Mouse (Mus musculus) WW6 (cell line): Measurements from ENCODE around the gene 4930562C15Rik.

ENCODE experiments used
- DNase-seq: peaks from one replicate; pipeline ENCODE4 v3.0.0-alpha.2; 2013; ENCODE audit warnings: low read depth, low spot score

Gene 4930562C15Rik

DNA sequence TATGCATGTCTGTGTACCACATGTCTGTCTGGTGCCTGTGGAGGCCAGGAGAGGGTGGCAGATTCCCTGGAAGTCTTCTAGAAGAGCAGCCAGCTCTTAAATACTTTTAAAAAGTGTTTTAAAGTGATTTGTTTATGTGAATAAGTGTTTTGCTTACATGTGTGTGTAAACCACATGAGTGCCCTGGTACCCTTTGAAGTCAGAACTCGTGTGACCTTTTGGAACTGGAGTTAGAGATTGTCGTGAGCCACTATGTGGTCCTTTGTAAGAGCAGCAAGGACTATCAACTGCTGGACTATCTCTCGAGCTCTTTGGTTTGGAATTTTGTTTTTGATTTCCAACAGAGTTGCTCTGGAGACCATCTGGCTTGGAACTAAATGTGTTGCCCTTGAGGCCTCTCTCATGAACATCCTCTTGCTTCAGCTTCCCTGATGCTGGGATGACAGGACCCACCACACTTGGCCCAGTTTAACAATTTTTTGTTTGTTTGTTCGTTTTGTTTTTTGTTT, 55.0 kb downstream of the 4930562C15Rik start:
- no peak for DNase-seq

DNA sequence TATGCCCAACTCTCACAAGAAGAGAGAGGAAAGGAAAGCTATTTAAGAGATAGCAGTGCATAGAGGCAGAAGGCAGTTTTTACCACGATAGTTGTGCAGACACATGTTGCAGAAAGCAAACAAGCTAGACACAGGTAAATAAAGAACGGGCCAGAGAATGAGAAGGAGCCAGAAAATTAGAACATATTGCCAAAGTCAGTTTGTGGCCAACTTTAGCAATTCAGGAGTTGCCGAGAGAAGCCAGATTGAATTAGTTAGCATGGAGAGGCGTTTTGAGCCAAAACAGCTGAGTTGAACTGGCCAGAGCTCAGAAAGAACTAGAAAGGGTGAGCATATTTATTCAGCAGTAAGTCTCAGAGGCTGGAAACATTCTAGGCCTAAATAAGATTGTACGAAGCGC, 57.0 kb downstream of the 4930562C15Rik start:
- no peak for DNase-seq

DNA sequence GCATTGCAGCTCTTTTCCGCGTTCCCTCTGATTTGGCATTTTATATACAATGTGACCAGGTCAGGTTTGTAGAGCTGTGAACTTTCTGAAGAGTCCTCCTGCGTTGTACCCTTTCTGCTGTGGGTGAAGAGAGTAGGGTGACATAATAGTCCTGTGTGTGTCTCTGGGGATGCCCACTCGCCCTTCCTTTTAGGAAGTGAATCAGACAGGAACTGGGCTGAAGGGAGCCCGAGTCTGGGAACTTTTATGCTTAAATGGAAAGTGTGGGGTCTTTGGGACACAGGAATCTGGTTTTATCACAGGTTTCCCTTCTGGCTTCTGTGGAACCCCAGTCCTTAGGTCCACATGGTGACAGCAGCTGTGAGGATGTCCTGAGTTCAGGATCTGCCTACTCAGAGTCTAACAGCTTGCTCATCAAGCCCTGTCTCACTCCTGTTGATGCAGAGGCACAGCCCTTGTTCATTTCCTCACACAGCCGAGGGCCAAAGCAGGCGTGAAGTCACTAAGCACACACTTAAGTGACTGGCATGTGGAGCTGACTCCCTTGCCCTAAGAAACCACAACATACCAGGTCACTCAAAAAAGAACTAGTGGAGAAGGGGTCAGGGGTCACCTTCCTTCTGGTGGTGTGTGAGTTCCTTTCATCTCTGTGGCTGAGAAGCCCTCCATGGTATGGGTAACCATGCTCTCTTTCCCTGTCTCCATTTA, 59.1 kb downstream of the 4930562C15Rik start:
- DNase-seq, result no peak

DNA sequence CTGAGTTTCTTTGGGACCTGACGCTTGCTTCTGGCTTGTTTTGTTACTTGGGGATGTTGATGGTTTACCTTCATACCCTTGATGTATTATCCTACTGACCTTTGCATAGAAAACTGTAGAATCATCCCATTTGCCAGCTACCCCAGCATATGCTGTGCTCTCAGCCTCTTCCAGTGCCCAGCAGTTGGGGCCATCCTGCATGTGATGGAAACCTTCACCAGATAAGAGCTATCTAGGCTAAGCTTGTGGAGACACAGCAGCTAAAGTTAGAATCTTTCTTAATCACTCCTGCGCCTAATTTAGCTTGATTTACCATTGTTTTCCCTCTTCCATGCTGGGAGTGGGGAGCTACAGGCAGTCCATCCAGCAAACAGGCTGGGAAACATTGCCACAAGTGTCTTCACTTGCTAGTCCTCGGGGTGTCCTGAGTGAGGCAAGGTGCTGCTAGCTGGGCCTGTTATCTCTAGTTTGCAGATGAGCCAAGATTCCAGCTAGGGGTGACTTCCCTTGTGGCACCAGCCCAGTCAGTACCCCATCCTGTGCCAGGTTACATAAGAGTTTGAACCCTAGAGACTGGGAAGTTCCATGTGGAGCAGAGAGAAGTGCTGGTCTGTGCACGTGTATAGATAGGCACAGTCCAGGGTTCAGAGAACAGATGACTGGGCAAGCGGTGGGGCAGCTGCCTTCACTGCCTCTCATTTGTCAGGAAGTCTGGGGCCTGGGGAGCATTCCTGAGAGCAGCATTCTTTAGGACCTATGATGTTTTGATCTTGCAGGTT, 61.2 kb downstream of the 4930562C15Rik start:
- DNase-seq, result no peak

DNA sequence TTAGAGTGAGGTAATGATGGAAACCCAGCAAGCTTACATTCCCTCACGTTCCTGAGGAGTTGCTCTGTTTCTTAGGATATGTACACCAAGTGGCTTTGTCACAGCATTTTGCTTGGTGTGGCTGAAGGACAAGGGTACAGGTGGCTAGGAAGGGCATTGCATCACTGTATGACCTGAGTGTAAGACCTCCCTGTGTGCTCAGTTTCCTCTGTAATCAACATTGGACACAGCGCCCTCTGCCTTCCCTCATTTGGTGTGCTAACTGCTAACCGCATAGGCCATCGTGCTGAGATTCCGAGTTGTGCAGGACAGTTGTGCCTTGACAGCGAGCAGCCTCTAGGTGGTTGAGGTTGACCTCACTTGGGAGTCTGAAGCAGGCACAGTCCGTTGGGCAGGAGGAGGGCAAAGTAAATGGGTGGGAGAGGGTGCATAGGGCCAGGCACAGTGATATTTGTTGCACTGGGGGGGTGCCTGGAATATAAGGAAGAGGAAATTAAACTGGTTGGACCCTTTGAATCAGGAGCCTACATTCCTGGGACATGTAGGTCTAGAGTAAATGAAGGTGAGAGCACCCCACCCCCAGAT, 62.0 kb downstream of the 4930562C15Rik start:
- peak; percentile 48 for DNase-seq

DNA sequence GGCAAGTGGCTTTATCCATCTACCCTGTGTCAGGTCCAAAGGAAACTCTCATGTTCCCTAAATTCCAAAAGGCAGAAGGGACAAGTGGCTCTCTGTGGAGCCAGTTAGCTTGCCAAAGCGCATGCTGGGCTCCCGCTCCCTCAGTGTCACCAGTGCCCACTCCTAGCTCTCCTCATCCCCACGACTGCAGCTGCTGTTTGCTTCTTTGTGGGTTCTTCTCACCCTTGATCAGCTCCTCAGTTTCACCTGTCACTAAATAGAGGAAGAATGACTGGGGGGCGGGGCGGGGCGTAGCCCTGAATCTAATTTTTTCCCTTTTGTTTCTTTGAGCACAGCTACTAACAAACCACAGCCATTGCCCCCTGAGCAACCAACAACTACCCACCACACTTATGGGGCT, 63.7 kb downstream of the 4930562C15Rik start:
- DNase-seq, result no peak

DNA sequence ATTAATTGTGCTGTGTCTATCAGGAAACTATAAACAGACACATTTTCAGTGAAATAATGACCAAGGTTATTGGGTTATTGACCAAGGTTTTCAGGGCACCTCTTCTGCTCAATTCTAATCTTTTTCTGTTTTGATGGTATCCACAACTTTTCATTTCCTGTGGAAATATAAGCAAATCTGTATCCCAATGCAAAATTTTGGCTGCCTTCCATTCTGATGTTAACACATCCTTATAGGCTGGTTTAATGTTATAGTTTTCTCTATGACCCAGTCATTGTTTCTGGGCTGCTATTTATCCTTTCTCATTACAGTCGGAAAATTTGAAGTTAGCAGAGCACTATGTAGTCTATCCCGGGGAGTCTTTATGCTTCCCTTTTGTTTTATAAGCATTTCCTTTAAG, 64.5 kb downstream of the 4930562C15Rik start:
- DNase-seq, result no peak

DNA sequence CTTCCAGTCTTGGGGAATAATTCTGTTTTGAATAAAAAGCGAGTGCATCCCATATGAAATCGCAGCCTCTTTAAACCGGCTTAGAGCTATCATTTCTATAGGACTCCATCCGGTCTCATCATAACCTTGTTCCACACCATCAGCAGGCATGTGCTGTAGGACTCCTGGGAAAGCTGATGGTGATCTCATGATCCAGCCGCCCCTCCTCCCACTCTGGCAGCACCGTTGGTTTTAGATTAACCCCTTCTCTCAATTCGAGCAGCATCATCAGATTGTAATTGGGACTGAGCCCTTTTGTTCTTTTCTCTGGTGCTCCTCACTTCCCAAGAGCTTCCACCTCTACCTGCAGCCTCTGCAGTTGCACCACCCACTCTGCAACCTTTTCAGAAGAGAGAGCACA, 66.0 kb downstream of the 4930562C15Rik start:
- DNase-seq, result no peak

DNA sequence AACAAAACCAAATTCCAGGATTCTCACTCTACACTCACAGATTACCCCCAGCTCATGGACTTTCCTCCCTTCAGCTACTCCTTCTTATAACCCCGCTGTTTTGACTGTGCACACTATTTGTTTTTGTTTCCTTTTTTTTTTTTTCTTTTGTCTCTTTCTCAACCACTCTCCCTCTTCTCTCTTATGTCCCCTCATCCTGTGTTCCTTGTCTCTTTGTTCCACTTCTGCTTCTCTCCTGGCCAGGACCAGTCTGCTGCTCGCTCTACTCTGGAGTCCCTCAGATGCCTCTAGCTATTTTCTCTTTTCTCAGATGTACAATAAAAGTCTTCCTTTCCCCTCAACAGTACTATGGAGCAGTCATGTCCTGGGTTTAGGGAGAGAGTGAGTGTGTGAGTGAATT, 67.2 kb downstream of the 4930562C15Rik start:
- DNase-seq, result no peak

DNA sequence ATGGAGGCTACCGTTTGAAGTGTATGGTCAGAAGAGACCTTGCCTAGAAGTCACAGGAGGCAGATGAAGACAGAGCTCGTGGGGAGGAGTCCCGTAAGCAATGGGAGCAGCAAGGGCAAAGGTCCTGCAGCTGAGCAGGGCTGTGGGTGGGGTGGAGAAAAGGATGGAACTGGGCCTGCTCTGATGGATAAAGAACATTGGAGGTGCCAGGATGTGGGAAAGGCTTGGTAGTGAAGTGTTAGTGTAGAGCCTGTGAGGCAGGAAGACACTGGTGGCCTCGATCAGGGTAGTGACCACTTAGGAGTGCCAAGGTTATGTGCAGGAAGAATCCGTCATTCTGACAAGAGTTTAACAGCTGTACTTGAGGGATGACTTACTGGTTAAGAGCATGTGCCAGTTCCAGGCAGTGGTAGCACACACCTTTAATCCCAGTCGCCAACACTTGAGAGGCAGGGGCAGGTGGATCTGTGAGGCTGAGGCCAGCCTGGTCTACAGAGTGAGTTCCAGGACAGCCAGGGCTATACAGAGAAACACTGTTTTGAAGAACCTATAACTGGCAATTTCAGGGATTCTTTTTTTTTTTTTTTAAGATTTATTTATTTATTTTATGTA, 68.4 kb downstream of the 4930562C15Rik start:
- DNase-seq, result no peak

DNA sequence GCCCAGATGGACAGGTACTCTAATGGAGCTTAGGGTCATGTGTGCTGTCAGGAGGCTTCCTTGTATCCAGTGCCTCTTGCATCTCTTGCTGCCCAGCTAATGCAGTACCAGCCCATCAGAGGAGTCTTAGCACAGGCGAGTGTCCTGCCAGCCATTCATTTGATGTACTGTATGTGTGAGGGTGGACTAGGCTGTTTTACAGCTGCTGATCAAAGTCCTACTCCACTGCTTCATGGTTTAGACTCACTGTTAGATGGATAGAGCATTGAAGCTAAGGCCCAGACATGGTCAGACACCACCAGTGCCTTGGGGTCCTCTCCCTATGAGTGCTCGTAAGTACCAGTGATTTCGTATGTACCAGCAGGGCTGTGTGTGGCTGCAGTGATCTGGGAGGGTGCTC, 69.7 kb downstream of the 4930562C15Rik start:
- DNase-seq, result no peak

DNA sequence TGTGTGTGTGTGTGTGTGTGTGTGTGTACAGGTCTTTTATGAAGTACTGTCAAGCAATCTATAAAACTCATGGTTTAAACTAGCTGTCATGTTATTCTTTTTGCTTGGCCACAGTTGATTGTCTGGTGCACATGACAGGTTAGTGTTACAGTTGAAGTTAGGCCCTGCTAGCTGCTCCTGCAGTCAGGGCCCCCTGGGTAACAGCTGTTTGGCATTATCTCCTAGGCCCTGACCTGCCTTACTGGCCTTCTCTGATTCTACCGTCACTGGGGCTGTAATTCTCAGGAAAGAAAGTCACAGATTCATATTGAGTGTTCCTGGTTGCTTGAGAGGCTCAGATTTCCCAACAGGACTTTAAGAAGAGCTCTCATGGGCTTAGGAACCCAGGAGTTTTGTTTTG, 70.4 kb downstream of the 4930562C15Rik start:
- DNase-seq, result no peak

DNA sequence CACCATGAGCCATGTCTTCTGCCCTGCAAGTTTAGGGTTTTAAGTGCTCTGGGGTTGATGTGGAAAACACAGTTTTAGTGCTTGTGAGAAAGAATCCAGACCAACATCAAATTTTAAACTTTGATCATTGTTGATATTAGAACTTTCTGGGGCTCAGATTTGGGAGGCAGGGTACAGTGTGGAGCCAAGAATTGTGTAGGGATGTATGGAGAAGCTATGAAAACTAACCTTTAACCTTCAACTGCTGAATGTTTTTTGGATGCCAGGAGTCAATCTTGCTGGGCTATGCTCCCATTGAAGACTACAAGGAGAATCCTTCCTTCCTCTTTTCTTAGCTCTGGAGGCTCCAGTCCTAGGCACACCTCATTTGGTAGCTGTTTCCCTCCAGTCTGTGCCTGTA, 71.3 kb downstream of the 4930562C15Rik start:
- DNase-seq, result no peak

DNA sequence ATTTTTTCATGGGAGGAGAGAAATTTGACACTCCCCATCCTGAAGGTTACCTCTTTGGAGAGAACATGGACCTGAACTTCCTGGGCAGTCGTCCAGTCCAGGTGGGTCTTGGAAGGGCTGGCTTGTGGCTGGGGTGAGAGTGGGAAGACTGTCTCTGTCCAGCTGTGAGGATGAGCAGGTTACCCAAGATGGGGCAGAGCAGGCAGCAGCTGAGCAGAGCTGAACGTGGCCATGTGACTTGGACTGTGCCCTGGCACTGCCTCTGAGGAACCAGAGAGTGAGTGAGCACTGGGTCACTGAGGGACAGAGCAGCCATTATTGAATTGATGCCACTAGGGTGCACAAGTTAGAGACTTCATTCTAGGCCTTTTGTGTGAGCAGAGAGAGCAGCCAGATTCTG, 72.2 kb downstream of the 4930562C15Rik start:
- DNase-seq, result no peak

DNA sequence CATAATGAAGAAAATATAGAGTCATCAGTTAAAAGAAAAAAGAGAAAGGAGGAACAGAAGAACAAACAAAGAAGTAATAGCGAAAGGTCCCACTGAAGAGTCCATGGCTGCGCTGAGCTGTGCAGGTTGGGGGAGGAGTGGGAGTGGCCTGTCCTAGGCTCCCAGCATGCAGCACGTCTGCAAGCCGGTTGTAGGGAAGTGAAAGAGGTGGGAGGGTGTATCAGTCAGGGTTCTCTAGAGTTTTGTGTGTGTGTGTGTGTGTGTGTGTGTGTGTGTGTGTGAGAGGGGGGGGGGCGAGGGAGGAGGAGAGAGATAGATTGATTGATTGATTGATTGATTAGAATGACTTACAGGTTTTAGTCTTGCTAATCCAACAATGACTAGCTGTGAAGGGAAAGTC, 72.8 kb downstream of the 4930562C15Rik start:
- DNase-seq, result no peak

DNA sequence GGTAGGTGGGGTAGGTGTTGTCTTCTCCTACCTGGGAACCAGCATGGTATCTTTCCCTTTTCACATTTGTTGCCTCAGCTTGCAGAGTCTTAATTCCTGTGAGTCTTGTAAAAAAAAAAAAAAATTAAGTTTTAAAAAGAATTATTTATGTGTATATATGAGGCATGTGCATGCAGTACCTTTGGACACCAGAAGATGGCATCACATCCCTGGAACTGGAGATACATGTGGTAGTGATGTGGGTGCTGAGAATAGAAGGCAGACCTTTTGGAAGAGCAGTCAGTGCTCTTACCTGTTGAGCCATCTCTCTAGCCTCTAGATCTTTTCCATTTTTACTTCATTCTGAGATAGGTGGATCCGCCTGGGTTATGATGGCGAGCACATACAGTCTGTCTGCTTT, 74.5 kb downstream of the 4930562C15Rik start:
- no peak for DNase-seq

DNA sequence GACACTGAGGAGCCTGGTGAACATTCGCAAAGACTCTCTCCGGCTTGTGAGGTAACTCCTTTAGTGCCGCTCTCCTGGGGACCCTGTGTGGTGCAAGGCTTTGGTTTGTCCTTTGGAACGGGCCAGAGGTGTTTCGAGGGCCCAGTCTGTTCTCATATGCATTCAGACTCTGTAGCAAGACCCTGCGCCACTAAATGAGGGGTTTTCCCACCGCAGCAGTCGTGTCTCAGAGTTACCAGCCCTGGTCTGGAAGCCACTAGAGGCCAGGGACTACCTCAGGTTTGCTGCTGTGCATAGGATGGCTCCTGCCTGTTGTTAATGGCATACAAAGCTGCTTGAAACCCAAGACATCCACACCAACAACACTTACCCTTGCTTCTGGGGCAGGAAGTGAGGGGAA, 75.5 kb downstream of the 4930562C15Rik start:
- no peak for DNase-seq

DNA sequence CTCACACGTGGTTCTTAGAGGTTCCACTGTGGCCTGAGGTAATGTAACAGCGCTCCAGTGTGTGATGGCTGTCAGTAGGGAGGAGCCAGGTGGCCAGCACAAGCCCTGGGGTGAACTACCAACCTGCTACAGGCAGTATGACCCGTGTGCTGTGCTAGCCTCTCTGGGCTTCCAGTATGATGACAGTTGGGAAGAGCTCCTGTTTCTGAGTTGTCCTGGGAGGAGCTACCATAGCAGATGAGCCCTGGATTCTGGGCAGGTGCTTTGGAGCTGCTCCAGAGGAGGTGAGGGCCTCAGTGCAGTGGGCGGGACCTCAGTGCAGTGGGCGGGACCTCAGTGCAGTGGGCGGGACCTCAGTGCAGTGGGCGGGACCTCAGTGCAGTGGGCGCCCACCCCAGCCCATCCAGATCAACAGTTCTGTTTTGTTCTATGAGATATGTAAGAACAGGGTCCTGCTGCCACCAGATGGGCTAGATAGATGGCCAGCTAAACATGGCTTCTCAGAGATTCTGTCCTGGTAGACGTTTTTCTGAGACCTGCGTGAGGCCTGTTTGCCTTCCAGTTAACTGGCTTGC, 76.9 kb downstream of the 4930562C15Rik start:
- no peak for DNase-seq

DNA sequence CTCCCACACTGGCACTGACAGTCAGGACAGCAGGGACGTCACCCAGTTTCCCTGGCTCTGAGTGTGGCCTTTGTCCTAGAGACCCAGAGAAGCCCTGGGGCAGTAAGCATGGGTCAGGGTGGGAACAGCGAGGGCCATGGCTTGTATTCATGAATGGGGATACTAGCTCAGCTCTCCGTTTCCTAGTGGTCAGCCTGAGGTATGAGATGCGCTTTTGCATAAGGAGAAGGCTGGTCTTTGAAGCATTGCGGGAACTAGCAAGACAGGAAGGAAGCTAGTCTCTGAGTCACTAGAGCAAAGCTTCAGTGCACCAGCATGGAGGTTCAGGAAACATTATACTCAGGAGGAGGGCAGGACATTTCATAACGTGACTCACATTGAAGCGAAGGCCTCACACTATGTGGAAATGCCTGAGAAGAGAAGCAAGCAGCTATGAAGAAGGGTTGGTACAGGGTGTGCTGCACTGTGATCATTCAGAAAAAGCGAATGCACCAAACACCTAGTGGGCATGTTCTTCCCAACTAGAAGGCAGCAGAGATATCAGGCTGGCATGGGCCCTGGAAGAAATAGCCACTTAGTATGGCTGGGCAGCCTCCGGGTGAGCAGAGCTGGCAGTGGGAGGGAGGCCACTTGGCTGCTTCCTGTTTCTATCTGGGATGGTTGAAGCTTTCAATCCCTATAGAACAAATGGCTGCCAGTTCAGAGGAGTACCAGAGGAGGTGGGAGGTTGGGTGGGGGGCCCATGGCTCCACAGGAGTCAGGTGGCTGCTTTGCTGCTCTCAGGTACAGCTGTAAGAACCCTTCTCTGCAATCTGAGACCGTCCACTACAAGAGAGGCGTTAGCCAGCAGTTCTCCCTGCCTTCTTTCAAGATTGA, 77.9 kb downstream of the 4930562C15Rik start:
- no peak for DNase-seq

DNA sequence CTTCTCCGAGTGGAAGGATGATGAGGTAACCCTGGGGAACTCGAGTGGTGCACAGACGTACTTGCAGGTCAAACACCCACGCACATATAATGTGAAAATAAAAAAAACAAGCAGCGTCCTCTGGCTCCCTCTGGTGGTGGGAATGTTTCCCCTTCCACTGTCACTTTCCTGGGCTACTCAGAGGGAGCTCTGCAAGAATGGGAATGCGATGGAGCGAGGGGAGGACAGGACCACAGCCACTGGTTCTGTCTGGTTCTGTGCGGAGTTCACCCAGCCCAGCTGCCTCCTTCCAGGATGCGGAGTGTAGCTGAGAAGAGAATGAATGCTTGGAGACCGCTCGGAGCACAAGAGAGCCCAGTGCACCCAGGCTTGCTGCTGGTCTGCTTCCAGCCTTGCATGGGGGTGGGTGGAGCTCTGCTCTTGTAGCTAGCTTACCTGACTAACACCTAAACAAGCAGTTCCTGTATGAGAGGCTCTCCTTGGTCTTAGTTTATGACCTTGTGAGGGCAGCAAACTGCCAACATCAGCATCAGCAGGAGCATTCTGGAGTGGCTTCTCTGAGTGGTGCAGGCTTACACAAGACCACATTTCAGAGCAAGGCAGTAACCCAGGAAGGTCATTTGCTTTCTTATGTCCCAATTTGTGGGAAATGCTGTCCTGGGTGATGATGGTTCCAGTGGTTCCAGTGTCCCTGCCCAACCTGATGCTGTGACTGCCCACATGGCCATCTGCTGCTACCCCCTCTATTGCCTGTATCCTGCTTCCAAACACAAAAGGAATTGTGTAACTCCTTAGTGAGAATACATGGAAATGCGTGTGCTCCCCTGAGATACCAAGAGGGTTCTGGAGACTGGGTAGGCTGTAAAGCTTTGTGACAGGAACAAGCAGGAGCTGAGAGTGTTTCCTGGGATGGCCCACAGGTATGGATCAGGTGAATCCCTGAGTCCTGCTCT, 78.8 kb downstream of the 4930562C15Rik start:
- peak; percentile 43 for DNase-seq
